Mouse (Mus musculus) embryo, embryonic 10 days (tissue): ENCODE results near the gene Galm.

ENCODE experiments used
- DNase-seq: peaks from one replicate; pipeline ENCODE4 v3.0.0-alpha.2; 2015; ENCODE audit warnings: low spot score

Galm gene

GRCm38 (mm10) chr17:80129387-80129786 lies 2.1 kb downstream of the Galm start:
- DNase-seq = no peak

GRCm38 (mm10) chr17:80130718-80131430 lies 3.6 kb downstream of the Galm start:
- DNase-seq = no peak

- DNase-seq = no peak
Measured at GRCm38 (mm10) chr17:80131431-80131766, 4.1 kb downstream of the Galm start.

- no peak for DNase-seq
Measured at GRCm38 (mm10) chr17:80131838-80132237, 4.6 kb downstream of the Galm start.

- DNase-seq = no peak
Measured at GRCm38 (mm10) chr17:80132502-80132901, 5.2 kb downstream of the Galm start.

GRCm38 (mm10) chr17:80138434-80139162 lies 11.3 kb downstream of the Galm start:
- no peak for DNase-seq

- DNase-seq = no peak
Measured at GRCm38 (mm10) chr17:80139753-80140444, 12.6 kb downstream of the Galm start.

GRCm38 (mm10) chr17:80143478-80144232 lies 16.4 kb downstream of the Galm start:
- no peak for DNase-seq

GRCm38 (mm10) chr17:80145210-80145609 lies 17.9 kb downstream of the Galm start:
- DNase-seq = no peak

- DNase-seq = no peak
Measured at GRCm38 (mm10) chr17:80145771-80146170, 18.5 kb downstream of the Galm start.

- DNase-seq = no peak
Measured at GRCm38 (mm10) chr17:80148053-80148994, 21.1 kb downstream of the Galm start.

GRCm38 (mm10) chr17:80148995-80149388 lies 21.7 kb downstream of the Galm start:
- DNase-seq = no peak

GRCm38 (mm10) chr17:80151353-80151752 lies 24.1 kb downstream of the Galm start:
- no peak for DNase-seq

- no peak for DNase-seq
Measured at GRCm38 (mm10) chr17:80152767-80153630, 25.7 kb downstream of the Galm start.

GRCm38 (mm10) chr17:80153631-80154030 lies 26.4 kb downstream of the Galm start:
- DNase-seq = no peak

- no peak for DNase-seq
Measured at GRCm38 (mm10) chr17:80156905-80157304, 29.6 kb downstream of the Galm start.

GRCm38 (mm10) chr17:80157489-80157888 lies 30.2 kb downstream of the Galm start:
- no peak for DNase-seq

- no peak for DNase-seq
Measured at GRCm38 (mm10) chr17:80160454-80160853, 33.2 kb downstream of the Galm start.

- DNase-seq = no peak
Measured at GRCm38 (mm10) chr17:80163991-80164390, 36.7 kb downstream of the Galm start.

GRCm38 (mm10) chr17:80165741-80166140 lies 38.5 kb downstream of the Galm start:
- DNase-seq = no peak
